Mouse (Mus musculus) left cerebral cortex, adult 11 months (tissue): ENCODE results near the gene Gm4836.
"Not testable (repeated sequence)": the region's sequence is repeated elsewhere in the genome, so short reads cannot be mapped to it uniquely, and the experiment has no call there.

ENCODE experiments used
- DNase-seq: peaks from one replicate; pipeline ENCODE4 v3.0.0; 2022; ENCODE audit warnings: low spot score

Gm4836 gene

GRCm38 (mm10) chrX:28293532-28293931 lies at the start of gene Gm4836:
Gm4836 (minus strand) TSS chrX:28293632.
- not testable (repeated sequence) for DNase-seq
